Mouse (Mus musculus) erythroblast, embryonic 14.5 days (primary cell): Measurements from ENCODE around the gene Frs2. TPM values are rescaled to one million over a fixed set of nuclear protein-coding genes. Genes with fewer than 3 reads are reported as not detected.
"Not testable (repeated sequence)": the region's sequence is repeated elsewhere in the genome, so short reads cannot be mapped to it uniquely, and the experiment has no call there.

Experiments
- H3K27me3 ChIP-seq: 2 replicates; pipeline ENCODE4 v1.6.1; 2012; ENCODE audit warnings: inconsistent platforms; ENCODE audit not compliant: control insufficient read depth
- H3K36me3 ChIP-seq: 2 replicates; pipeline ENCODE4 v1.6.1; 2012; ENCODE audit warnings: mild to moderate bottlenecking, inconsistent platforms; ENCODE audit not compliant: control insufficient read depth
- H3K4me1 ChIP-seq: 2 replicates; pipeline ENCODE4 v1.6.1; 2012; ENCODE audit warnings: inconsistent platforms; ENCODE audit not compliant: control insufficient read depth
- H3K4me3 ChIP-seq: replicated peaks from 2 replicates; pipeline ENCODE3; 2012; ENCODE audit warnings: moderate library complexity, mild to moderate bottlenecking, inconsistent platforms
- H3K9me3 ChIP-seq: 2 replicates; pipeline ENCODE4 v1.6.1; 2012; ENCODE audit warnings: low read length, inconsistent platforms, mixed read lengths; ENCODE audit not compliant: control insufficient read depth
- GATA1 ChIP-seq: IDR thresholded peaks from 2 replicates; pipeline ENCODE4 v1.6.1; 2012; ENCODE audit warnings: low read length, inconsistent platforms, mixed read lengths
- TAL1 ChIP-seq: IDR thresholded peaks from 3 replicates; pipeline ENCODE4 v1.6.1; 2012; ENCODE audit warnings: low read length, inconsistent platforms, mixed read lengths
- polyA plus RNA-seq: library from polyadenylated mRNA; stranded (reverse); fragments of >175 nt; gene quantifications from 2 replicates; pipeline ENCODE4 v1.2.3, GENCODE M21; 2012

The Frs2 gene
- polyA plus RNA-seq, 1 experiment, result 0.26 TPM

GRCm38 (mm10) chr10:117069109-117069508 lies 79.2 kb downstream of the Frs2 start:
- no peak overlapping the region for H3K4me3 ChIP-seq
- H3K27me3 ChIP-seq, result no peaks in the 10 kb centered on the region
- peaks cover 4% of the 10 kb centered on the region for H3K4me1 ChIP-seq
- TF ChIP-seq GATA1 (no peak), TAL1 (no peak)
- peaks cover 3% of the 10 kb centered on the region for H3K9me3 ChIP-seq
- H3K36me3 ChIP-seq, result peaks cover 55% of the 10 kb centered on the region

- no peaks in the 10 kb centered on the region for H3K9me3 ChIP-seq
- H3K4me3 ChIP-seq, result peak overlapping the region; percentile 99
- TF ChIP-seq TAL1 (no peak), GATA1 (no peak)
- no peaks in the 10 kb centered on the region for H3K27me3 ChIP-seq
- H3K4me1 ChIP-seq, result peaks cover 34% of the 10 kb centered on the region
- peaks cover 35% of the 10 kb centered on the region for H3K36me3 ChIP-seq
Measured at GRCm38 (mm10) chr10:117064076-117064475, 84.3 kb downstream of the Frs2 start.

- Histone ChIP-seq H3K4me3 (peak within 1 kb of the TSS; percentile 99), H3K36me3 (peaks cover 37% of the 10 kb centered on the region), H3K4me1 (peaks cover 40% of the 10 kb centered on the region), H3K27me3 (no peaks in the 10 kb centered on the region), H3K9me3 (no peaks in the 10 kb centered on the region)
- TF ChIP-seq TAL1, result no peak
- TF ChIP-seq GATA1, result no peak
Measured at GRCm38 (mm10) chr10:117063254-117064021, 84.9 kb downstream of the Frs2 start, which contains the start of gene Cct2. Cct2 (minus strand) TSS chr10:117063814.

- Histone ChIP-seq H3K4me1 (peaks cover 41% of the 10 kb centered on the region), H3K4me3 (peak overlapping the region; percentile 99), H3K27me3 (no peaks in the 10 kb centered on the region), H3K36me3 (peaks cover 43% of the 10 kb centered on the region), H3K9me3 (no peaks in the 10 kb centered on the region)
- TF ChIP-seq TAL1 (no peak), GATA1 (peak; percentile 83)
Measured at GRCm38 (mm10) chr10:117062894-117063253, 85.5 kb downstream of the Frs2 start.

GRCm38 (mm10) chr10:117055668-117056067 lies 92.7 kb downstream of the Frs2 start:
- Histone ChIP-seq H3K9me3 (no peaks in the 10 kb centered on the region), H3K4me3 (no peak overlapping the region), H3K4me1 (peaks cover 16% of the 10 kb centered on the region), H3K36me3 (peaks cover 100% of the 10 kb centered on the region), H3K27me3 (no peaks in the 10 kb centered on the region)
- TF ChIP-seq GATA1 (no peak), TAL1 (no peak)

- Histone ChIP-seq H3K27me3 (peaks cover 17% of the 10 kb centered on the region), H3K36me3 (peaks cover 69% of the 10 kb centered on the region), H3K4me3 (no peak overlapping the region), H3K4me1 (no peaks in the 10 kb centered on the region), H3K9me3 (no peaks in the 10 kb centered on the region)
- TF ChIP-seq TAL1 (no peak), GATA1 (no peak)
Measured at GRCm38 (mm10) chr10:117049961-117050597, 98.3 kb downstream of the Frs2 start.

GRCm38 (mm10) chr10:117049253-117049652 lies 99.1 kb downstream of the Frs2 start:
- Histone ChIP-seq H3K9me3 (no peaks in the 10 kb centered on the region), H3K4me3 (no peak overlapping the region), H3K4me1 (peaks cover under 1% of the 10 kb centered on the region), H3K27me3 (peaks cover 20% of the 10 kb centered on the region), H3K36me3 (peaks cover 60% of the 10 kb centered on the region)
- TF ChIP-seq TAL1, result no peak

GRCm38 (mm10) chr10:117045175-117046056 lies 102.9 kb downstream of the Frs2 start, which contains the start of gene Lrrc10:
Lrrc10 (plus strand) TSS chr10:117045341.
- no peak within 1 kb of the TSS for H3K4me3 ChIP-seq
- H3K36me3 ChIP-seq, result peaks cover 22% of the 10 kb centered on the region
- TF ChIP-seq TAL1 (no peak), GATA1 (no peak)
- peaks cover 10% of the 10 kb centered on the region for H3K4me1 ChIP-seq
- H3K9me3 ChIP-seq, result no peaks in the 10 kb centered on the region
- peaks cover 22% of the 10 kb centered on the region for H3K27me3 ChIP-seq

GRCm38 (mm10) chr10:117043497-117044166 lies 104.7 kb downstream of the Frs2 start:
- peaks cover 10% of the 10 kb centered on the region for H3K4me1 ChIP-seq
- H3K27me3 ChIP-seq, result peaks cover 22% of the 10 kb centered on the region
- not testable (repeated sequence) for H3K9me3 ChIP-seq, H3K36me3 ChIP-seq, H3K4me3 ChIP-seq
